8 mouse cellular contexts compared by ENCODE assay signal in the genomic region with DNA sequence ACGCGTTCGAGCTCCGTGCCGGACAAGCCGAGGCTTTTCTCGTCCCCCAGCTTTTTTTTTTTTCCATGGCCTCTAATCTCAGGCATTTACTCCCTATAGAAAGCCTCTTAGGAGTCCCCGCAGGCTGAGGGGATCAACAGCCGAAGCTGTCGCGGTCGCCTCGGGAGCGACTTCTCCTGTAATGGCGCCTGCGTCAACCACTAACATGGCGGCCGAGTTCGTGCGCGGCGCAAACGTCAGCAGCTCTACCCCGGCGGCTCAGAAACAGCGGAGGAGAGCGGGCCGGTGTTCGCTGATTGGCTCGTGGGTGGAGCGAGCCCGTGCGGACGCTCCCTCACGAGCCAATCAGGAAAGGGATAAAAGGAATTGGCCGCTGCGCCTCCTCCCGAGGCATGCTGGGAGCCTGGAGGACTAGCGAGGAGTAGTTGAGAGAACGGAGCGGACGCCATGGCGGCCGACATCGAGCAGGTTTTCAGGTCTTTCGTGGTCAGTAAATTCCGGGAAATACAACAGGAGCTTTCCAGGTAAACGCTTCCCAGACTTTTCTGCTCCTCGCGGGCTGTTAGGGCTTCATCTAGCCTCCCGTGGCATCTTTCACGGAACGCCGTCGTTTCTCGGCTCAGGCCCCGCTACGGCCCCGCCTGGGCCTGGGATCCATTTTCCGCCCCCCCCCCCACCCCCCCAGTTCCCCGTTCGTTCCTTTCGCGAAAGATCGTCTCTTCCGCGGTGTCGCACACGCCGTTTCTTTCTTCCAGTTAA. TPM values are rescaled to one million over a fixed set of nuclear protein-coding genes. Genes with fewer than 3 reads are reported as not detected.
DNase-seq lines count a peak whose midpoint lies in the region; ATAC-seq lines count a peak whose summit lies in the region.

Gene Son (plus strand): TSS at position 46 of the 759 bp plus-strand sequence.

- ATAC-seq in forebrain, embryonic 14.5 days, result peak; percentile 97
- ATAC-seq in neural tube, embryonic 15.5 days (ENCODE audit: low FRiP score), result peak; percentile 98

- peaks cover 9% of the 10 kb centered on the region for H3K4me1 ChIP-seq in forebrain, embryonic 14.5 days (ENCODE audit: control insufficient read depth, insufficient read depth, low read length)
- peaks cover 29% of the 10 kb centered on the region for H3K4me1 ChIP-seq in neural tube, embryonic 15.5 days

- intact Hi-C loops in heart, postnatal 14 days (cut with DNase I), result loop anchor here (10.0 kb wide), 1 partner anchor 273 kb away; the partner anchor contains the start of gene Ifnar2

- under 1% methylated on average over 68 of the region's 70 CpGs for WGBS in forebrain, embryonic 14.5 days
- WGBS in neural tube, embryonic 15.5 days, result under 1% methylated on average over 70 of the region's 70 CpGs

- DNase-seq in ES-CJ7 (ENCODE audit: low read depth, low spot score), result peak; percentile 97
- DNase-seq in cerebellum, adult 11 months, result peak; percentile 96
- DNase-seq in forebrain, embryonic 14.5 days (ENCODE audit: low spot score), result peak; percentile 99
- DNase-seq in heart, postnatal 14 days, result peak; percentile 93 to 94
- peak; percentile 97 for DNase-seq in layer of hippocampus, adult 11-12 months (ENCODE audit: low spot score)
- peak; percentile 98 for DNase-seq in lung, adult 18-20 months
- DNase-seq in testis, postnatal 14 days (ENCODE audit: low spot score), result peak; percentile 98

- peak within 1 kb of the TSS; percentile 88 for H3K9ac ChIP-seq in forebrain, embryonic 14.5 days (ENCODE audit: low read length)
- H3K9ac ChIP-seq in neural tube, embryonic 15.5 days (replicated peaks), result peak within 1 kb of the TSS; percentile 95

- peak within 1 kb of the TSS; percentile 93 for H3K4me2 ChIP-seq in forebrain, embryonic 14.5 days (ENCODE audit: low read length)
- H3K4me2 ChIP-seq in neural tube, embryonic 15.5 days, result peak within 1 kb of the TSS; percentile 96

- peak within 1 kb of the TSS; percentile 73 for H3K4me3 ChIP-seq in forebrain, embryonic 14.5 days (ENCODE audit: low read depth, low read length)
- H3K4me3 ChIP-seq in neural tube, embryonic 15.5 days (replicated peaks), result peak within 1 kb of the TSS; percentile 78

- H3K9me3 ChIP-seq in forebrain, embryonic 14.5 days (replicated peaks; ENCODE audit: control insufficient read depth, low read length), result no peaks in the 10 kb centered on the region
- no peaks in the 10 kb centered on the region for H3K9me3 ChIP-seq in neural tube, embryonic 15.5 days (replicated peaks)

- peak within 1 kb of the TSS; percentile 93 for H3K27ac ChIP-seq in forebrain, embryonic 14.5 days (ENCODE audit: low read depth, low read length)
- peak within 1 kb of the TSS; percentile 99 for H3K27ac ChIP-seq in neural tube, embryonic 15.5 days (replicated peaks)

- H3K27me3 ChIP-seq in forebrain, embryonic 14.5 days (replicated peaks; ENCODE audit: control insufficient read depth, insufficient read depth, low read length), result no peaks in the 10 kb centered on the region
- no peaks in the 10 kb centered on the region for H3K27me3 ChIP-seq in neural tube, embryonic 15.5 days (replicated peaks)

- peaks cover 14% of the 10 kb centered on the region for H3K36me3 ChIP-seq in forebrain, embryonic 14.5 days (ENCODE audit: control insufficient read depth, insufficient read depth, low read length)
- peaks cover 8% of the 10 kb centered on the region for H3K36me3 ChIP-seq in neural tube, embryonic 15.5 days

RNA-seq across cellular contexts. Expression of gene Son, which starts in this region (rescaled TPM):
- 126 and 131 TPM in 2 replicates for polyA plus RNA-seq in forebrain, embryonic 14.5 days (2014; fragmentation: Nextera tagmentation; extraction: Ambion mirVana)
- 100 to 1,000 TPM; 175 to 187 TPM for total RNA-seq in heart, postnatal 14 days (2021)
- 103 and 106 TPM in 2 replicates for polyA plus RNA-seq in neural tube, embryonic 15.5 days (2015; fragmentation: Nextera tagmentation; extraction: Ambion mirVana)

Comparison
In these comparisons a context has a peak if more than half of its experiments do, and no peak if none do; other contexts are left out.
1. Peak in every context shown above with its lines: DNase-seq, ATAC-seq, H3K4me3 ChIP-seq and H3K27ac ChIP-seq.